Mouse (Mus musculus): ENCODE measurements around the gene Txnip.

Gene Txnip

DNA sequence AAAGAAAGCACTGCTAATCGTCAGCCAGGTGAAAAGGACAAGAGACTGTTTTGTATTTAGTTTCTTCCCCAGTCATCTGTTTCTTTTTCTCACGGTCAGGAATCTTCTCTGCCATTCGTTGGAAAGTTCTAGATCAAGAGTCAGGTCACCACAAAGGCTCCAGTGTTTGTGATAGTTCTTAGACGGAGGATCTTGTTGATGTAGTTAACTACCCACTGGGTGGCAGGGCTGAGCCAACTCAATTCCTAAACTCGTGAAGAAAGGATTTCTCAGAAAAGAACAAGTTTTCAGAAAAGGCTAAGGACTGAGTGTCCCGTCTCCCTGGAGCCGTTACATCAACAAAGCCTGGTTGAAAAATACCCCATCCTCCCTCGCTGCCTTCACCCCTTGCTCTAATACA is 6.6 kb upstream of the Txnip start:
- DNase-seq (ENCODE audit: extremely low read depth, low read depth, low spot score), result no peak

DNA sequence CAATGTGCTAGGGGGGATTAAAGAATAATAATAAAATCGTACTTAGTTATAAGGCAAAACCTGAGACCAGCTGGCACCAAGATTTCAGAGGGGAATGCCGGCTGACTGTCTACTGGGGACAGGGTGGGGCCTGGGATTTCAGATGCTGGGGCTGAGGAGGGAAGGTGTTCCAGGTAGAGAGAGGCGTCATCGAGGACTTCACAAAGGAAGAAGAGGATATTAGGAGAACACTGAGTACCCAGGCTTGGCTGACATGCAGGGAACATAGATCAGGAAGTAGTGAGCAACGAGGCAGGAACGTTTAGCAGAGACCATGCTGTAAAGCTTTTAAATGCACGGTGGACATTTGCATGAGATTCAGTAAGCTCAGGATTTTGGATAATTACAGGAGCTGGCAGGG is 5.9 kb upstream of the Txnip start:
- no peak for DNase-seq (ENCODE audit: extremely low read depth, low read depth, low spot score)

DNA sequence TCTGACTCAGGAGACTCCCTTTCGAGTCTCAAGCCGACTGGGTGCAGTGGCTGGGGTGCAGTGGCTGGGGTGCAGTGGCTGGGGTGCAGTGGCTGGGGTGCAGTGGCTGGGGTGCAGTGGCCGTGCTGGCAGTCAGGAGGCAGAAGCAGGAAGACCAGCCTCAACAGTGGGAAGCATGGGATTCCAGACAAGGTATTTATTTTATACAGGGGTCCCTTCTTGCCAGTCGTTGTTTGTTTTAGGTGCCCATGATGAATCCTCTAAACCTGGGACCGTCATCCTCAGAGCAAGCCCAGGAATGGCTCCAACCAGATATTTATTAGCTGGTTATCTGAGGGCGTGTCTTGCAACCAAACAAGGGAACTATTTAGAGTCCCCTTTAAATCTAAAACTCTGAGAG is 4.2 kb upstream of the Txnip start:
- no peak for DNase-seq (ENCODE audit: extremely low read depth, low read depth, low spot score)

DNA sequence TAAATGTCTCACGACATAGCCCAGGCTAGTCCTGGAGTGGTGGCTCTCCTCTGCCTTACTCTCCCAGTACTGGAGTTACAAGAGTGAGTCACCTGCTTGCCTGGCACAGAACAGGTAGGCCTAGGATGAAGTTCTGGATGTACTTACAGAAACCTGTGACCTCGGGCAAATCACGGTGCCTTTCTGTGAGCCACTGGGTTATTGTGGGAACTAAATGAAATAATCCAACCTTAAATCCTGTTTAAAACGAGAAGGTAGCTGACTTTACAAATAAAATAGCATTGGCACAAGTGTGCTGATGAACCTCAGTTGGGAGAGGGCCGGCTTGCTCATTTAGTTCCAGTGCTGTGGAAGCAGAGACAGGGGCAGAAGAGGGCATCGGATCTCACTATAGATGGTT is 3.5 kb upstream of the Txnip start:
- DNase-seq (ENCODE audit: extremely low read depth, low read depth, low spot score), result peak; percentile 94

DNA sequence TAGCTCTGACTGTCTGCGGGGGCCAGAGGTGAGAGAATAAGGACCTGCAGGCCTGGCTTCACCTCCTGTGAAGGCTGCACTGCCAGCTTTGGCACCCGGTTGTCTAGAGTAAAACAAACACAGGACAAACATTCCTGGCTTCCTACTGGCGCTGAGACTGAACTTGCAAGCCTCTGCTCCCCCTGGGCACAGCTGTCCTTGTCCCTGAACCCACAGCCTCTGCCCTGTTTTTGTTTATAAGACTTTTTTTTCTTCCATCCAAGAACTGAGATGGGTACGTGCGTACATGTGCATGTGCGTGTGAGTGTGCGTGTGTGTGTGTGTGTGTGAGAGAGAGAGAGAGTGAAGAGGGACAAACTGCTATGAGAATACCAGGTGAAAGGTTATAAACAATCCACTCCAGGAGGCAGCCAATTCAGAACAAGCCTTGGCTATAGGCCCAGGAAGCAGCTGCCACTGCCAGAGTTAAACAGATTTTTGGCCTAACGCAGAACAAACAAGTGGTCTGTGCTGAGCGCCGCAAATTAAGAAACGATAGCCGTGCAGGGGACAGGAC is 2.6 kb upstream of the Txnip start:
- peak; percentile 98 for DNase-seq (ENCODE audit: extremely low read depth, low read depth, low spot score)

DNA sequence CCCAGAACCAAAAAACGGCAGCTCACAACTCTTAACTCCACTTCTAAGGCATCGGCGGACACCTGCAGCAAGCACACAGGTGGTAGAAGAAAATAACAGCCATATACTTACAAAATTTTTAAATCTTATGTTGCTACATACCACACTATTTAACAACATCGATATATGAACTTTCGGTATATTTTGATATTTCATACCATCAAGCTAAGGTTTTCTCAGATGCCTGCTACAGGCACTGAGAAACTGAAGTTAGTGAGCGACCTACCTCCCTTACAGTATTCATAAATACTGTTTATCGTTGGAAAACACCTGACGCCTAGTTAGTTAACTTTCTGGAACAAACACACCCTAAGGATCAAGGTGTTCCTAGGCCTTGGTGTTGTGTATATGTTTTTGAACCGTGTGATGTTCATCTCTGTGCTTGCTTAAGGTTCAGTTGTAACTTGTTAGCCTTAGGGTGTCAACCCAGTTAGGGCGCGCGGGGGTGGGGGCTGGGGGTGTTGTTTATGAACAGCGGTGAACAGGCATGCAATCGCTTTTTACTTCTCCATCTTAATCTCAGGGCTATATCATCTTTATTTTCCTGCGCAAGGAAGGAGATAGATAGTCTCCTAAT is 1.6 kb upstream of the Txnip start:
- no peak for DNase-seq (ENCODE audit: extremely low read depth, low read depth, low spot score)

DNA sequence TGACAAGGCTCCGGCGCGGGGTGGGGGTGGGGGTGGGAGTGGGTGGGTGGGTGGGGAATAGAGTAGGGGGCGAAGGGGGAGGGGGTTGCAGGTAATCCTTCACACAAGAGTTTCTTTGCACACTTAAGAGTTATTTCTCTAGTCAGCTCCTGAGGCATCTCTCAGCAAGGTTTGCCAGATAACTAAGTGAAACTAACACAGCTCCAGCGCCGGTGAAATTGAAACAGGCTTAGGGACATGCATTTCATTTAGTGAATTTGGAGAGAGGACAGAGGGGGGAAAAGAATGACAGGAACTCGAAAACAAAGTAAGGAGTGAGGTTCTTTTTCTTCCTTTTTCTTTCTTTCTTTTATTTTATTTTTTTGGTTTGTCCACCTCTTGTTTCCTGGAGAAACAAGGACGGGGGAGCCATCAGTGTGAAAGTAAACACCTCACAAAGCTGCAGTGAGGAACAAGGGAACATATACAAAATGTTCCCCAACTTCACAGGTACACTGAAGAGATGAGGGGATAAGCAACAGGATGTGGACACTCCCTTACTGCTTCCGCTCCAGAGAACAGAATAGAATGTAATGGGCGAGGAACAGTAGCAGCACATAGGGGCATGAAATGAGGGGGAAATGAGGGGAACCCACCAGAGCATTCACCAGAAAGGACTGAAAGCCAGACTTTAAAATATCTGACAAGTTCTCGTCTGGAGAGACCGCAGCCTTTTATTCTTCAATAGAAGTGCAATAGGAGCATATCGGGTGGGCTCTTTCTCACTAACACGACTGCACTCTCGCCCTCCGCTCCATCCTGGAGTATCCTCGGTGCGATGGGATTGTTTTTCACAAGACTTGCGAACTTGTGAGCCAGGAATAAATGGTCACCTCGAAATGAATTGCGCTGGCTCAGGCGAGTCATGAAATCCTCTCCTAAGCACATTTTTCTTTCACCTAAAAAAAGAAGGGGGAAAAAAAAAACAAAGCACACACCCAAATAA is 814 bp upstream of the Txnip start:
- DNase-seq (ENCODE audit: extremely low read depth, low read depth, low spot score), result no peak

DNA sequence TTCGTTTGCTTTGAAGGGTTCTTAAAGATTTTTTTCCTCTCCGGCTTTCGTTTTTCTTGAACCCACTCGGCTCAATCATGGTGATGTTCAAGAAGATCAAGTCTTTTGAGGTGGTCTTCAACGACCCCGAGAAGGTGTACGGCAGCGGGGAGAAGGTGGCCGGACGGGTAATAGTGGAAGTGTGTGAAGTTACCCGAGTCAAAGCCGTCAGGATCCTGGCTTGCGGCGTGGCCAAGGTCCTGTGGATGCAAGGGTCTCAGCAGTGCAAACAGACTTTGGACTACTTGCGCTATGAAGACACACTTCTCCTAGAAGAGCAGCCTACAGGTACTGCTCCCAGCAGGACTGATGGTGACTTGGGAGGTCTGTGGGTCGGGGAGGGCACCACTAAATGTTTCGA is 402 bp downstream of the Txnip start:
- DNase-seq (ENCODE audit: extremely low read depth, low read depth, low spot score), result no peak

DNA sequence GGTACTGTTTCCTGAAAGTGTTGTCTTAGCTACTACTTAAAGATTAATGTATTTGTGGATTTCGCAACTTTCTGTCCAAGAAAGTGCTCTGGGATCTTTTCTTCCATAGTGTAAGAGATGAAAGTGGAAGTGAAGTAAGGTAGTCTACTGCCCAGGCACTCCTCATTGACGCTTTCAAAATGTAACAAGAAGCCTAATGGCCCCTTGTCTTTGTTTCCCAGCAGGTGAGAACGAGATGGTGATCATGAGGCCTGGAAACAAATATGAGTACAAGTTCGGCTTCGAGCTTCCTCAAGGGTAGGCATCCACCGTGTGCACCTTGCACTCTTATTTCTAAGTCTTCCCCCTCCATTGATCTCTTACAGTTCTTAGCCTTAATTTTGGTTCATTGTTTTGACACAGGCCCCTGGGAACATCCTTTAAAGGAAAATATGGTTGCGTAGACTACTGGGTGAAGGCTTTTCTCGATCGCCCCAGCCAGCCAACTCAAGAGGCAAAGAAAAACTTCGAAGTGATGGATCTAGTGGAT is 975 bp downstream of the Txnip start:
- no peak for DNase-seq (ENCODE audit: extremely low read depth, low read depth, low spot score)

DNA sequence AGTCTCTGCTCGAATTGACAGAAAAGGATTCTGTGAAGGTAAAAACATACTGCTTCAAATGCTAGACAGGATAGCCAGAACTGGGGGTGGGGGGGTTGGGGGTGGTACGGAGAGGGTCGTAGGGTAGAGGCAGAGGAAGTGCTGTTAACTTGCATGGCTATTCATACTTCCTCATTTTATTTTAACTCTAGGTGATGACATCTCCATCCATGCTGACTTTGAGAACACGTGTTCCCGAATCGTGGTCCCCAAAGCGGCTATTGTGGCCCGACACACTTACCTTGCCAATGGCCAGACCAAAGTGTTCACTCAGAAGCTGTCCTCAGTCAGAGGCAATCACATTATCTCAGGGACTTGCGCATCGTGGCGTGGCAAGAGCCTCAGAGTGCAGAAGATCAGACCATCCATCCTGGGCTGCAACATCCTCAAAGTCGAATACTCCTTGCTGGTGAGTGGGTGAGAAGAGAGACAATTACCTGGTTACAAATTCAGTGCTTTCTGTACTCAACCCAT is 1.7 kb downstream of the Txnip start:
- DNase-seq (ENCODE audit: extremely low read depth, low read depth, low spot score), result no peak

DNA sequence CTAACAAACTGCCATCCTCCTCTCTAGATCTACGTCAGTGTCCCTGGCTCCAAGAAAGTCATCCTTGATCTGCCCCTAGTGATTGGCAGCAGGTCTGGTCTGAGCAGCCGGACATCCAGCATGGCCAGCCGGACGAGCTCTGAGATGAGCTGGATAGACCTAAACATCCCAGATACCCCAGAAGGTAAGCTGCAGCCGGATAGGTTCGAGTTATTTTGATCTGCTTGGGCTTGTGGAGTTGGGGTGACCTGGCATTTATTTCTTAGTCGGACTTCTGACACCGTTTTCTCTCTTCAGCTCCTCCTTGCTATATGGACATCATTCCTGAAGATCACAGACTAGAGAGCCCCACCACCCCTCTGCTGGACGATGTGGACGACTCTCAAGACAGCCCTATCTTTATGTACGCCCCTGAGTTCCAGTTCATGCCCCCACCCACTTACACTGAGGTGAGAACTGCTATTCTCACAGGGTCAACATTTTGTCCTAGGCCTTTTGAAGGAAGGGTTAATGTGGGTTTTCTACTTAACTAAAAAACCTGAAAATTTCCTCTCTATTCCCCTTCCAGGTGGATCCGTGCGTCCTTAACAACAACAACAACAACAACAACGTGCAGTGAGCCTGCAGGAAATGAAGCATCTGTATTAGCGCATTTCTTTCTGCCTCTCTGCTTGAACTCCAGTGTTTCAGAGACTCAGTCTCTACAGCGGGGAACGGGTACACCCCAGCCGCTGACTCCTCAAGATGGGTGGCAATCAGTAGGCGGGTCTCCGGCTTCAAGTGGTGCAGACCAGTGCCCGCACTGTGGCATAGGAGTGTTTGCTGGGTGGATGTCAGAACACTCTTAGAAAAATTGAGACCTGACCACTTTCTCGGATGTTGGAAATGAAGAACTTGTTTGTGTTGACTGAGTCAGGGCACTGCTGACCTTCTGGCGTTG is 2.4 kb downstream of the Txnip start:
- DNase-seq (ENCODE audit: extremely low read depth, low read depth, low spot score), result no peak

DNA sequence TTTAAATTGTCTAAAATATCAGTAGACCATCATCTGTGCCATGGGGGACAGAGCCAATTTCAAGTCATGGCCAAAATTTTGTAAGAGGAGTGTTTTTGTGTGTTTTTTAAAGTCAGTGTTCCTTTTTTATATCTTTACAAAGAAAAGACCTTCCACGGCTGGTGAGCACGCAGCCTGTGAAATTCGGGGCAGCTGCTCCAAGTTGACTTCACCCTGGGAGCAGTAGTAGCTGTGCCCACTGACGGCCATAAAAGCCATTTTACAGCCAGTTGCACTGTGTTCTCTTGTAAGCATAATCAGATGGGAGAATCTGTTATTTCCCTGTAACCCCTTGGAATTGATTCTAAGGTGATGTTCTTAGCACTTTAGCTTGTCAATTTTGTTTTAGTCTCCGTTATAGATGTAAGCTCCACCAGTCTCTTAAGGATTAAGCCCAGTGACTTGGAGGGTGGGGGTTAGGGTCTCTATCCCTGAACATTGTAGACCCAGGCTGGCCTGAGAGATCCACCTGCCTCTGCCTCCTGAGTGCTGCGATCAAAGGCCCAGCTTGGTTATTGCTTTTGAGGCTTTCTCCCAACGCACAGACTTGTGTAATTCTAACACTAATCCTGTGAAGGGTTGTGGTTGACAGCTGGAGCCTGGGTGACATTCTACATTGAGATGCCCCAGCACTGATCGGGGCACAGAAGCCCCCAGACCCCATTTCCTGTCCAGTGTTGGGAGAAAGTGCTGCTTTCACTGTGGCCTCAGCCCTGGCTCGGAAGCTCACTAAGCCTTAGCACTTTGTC is 3.3 kb downstream of the Txnip start:
- no peak for DNase-seq (ENCODE audit: extremely low read depth, low read depth, low spot score)

DNA sequence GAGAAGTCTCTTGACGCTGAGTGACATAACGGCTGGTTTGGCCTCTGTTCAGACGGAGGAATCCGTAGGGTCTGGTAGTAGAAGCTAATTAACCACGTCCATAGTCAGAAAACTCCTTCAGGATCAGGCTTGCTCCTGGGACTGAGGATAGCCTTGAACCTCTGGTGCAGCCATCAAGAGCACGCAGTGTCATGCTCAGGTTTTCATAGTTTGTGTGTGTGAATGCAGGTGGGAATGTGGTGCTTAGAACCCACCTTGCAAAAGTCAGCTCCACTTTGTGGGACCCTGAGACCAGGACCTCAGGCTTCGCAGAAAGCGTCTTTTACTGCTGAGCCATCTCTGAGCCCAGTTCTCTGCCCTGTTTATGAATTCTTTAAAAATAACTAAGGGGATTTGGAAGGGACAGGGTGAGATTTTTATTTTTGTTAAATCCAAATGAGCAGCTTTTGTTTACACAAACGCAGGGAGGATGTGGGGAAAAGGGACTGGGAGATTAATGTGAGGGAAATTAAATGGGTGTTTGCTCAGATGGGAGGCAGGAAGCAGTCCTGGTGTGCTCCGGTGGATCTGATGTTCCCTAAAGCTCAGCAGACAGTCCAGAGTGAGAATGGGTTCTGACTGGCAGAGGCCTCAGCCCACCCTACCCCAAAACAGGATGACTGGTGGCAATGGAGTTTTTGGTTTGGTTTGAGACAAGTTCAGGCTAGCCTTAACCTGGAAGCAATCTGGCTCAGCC is 4.4 kb downstream of the Txnip start:
- no peak for DNase-seq (ENCODE audit: extremely low read depth, low read depth, low spot score)

DNA sequence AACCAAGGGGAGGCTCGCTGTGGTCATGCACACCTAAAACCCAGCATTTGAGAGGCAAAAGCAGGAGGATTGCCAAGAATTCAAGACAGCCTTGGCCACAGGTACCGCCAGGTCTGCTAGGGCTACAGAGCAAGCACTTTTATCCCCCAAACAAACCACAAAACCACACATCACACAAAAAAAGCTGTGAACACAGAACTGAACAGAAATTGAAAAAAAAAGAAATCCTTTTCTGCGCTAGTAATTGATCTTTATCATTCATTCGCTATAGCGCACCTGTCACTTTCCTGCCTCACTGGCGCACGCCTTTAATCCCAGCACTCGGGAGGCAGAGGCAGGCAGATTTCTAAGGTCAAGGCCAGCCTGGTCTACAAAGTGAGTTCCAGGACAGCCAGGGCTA is 5.5 kb downstream of the Txnip start:
- no peak for DNase-seq (ENCODE audit: extremely low read depth, low read depth, low spot score)

DNA sequence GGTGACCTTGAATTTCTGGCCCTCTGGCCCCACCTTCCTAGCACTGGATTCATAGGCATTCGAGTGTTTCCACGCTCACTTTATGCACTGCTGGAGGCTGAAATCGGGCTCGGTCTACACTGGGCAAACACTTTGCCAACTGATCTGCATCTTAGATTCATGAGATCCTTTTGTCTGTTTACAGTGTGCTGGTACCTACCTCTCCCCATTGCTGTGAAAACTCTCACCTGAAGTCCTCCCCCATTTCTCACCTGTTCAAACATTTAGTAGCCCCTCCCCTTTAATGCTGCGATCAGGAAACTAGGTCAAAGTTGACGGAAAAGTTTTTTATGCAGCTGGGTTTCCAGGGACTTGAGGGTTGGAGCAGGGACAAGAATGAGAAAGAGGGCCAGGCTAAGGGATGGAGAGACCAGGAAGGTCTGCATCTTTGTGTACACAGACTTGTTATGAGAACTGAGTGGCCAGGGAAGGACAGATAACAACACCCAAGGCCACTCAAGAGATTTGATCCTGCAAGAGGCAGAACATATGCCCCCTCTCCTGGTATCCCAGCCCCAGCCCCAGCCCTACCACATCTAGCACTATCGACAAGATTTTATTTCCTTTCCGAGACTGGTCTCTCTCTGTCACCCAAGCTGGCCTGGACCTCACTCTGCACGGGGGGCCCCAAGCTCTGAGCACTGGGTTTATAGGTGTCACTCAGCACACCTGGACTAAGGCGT is 6.3 kb downstream of the Txnip start:
- DNase-seq (ENCODE audit: extremely low read depth, low read depth, low spot score), result no peak

DNA sequence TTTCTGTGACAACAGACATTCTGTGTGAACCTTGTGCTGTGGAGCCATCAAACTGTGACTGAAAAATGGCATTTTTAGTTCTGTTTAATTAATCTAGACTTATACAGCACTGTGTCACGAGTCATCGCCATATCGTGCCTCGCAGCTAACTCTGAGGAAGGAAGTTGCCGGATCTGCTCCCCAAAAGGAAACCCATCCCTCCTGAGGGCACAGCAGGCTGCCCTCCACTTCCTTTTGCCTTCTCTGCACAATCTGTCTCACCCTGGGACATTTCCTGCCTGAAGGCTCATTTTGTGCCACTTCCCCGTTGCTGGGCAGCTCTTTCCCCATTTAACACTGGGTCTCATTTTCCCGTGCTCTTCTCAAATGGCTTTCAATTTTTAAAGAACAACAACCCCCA is 6.9 kb downstream of the Txnip start:
- no peak for DNase-seq (ENCODE audit: extremely low read depth, low read depth, low spot score)

DNA sequence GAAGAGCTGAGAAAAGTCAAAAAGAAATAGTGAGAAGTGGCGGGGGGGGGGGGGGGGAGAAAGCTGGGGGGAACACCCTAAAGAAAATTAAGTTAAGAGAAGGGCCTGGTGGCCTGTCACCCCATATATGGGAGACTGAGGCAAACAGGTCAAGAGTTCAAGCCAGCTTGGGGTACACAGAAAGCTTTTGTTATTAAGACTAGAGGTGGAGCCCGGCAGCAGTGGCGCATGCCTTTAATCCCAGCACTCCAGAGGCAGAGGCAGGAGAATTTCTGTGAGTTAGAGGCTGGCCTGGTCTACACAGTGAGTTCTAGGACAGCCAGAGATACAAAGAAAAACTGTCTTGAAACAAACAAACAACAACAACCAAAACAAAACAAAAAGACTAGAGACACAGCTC is 7.3 kb downstream of the Txnip start:
- DNase-seq (ENCODE audit: extremely low read depth, low read depth, low spot score), result no peak

DNA sequence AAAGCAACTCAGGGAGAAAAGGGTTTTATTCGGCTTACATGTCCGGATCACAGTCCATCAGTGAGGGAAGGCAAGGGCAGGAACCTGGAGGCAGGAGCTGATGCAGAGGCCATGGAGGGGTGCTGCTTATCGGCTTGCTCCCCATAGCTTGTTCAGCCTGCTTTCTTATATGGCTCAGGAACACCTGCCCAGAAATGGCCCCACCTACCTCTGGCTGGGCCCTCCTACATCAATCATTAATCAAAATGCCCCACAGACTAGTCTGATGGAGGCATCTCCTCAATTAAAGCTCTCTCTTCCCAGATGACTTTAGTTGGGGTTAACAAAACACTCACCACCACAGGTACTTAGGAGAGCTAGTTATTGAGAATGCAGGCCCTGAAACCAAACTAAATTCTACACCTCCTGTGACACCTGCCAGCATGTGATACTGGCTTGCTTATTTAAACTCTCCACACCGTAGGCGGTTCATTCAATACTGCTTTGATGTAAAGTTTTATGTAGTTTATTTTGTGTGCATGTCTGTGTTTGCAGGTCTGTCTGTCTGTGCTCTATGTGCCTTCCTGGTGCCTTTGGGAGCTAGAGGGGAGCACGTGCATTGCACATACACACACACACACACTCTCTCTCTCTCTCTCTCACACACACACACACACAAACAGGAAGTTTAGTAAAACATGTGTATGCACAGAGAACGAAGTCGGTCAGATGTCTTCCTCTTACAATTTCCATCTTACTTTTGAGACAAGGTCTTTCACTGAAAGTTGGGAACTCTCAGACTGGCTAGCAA is 9.1 kb downstream of the Txnip start:
- DNase-seq (ENCODE audit: extremely low read depth, low read depth, low spot score), result no peak
